Mouse (Mus musculus): ENCODE measurements around the gene Arl14ep.
A peak's percentile ranks its signal among the peaks of the same experiment; 100 is the strongest.

GRCm38 (mm10) chr2:106960237-106960636 is 14.0 kb downstream of the Arl14ep start:
- TF ChIP-seq EP300 (IDR thresholded peaks at IDR 0.05; ENCODE audit: insufficient read depth, low read depth, low read length) (no peak), CTCF (IDR thresholded peaks at IDR 0.05; ENCODE audit: low read depth, low read length) (peak; percentile 74), POLR2A (IDR thresholded peaks at IDR 0.05; ENCODE audit: insufficient read depth, low read length) (no peak)
